Mouse (Mus musculus) v-Abl transformed pro-B cells (cell line): ENCODE measurements at regions not wholly inside any gene's neighbourhood (a gene's known extent, or its start where the extent isn't known, plus 50 kb on each side); places are given as distances from the start of the nearest gene placed in this dataset.

ENCODE experiments used
- in situ Hi-C, 2 experiments: fragments of 400-800 bp; cut with MboI; formaldehyde crosslinking; loops; one replicate each; pipeline ENCODE4 v1.15.1; 2025; ENCODE audit not compliant: unreplicated experiment in 2 of 2

GRCm38 (mm10) chr5:126281057-126281728, 749.6 kb downstream of the Tmem132b start:
- in situ Hi-C loops, result no loop called here

GRCm38 (mm10) chr5:126281782-126282181, 750.2 kb downstream of the Tmem132b start:
- in situ Hi-C loops, result no loop called here

- in situ Hi-C loops, result no loop called here
Observed at GRCm38 (mm10) chr5:126324847-126325246, 793.3 kb downstream of the Tmem132b start.

- in situ Hi-C loops, result no loop called here
Observed at GRCm38 (mm10) chr5:126328276-126328675, 796.7 kb downstream of the Tmem132b start.

- in situ Hi-C loops, result no loop called here
Observed at GRCm38 (mm10) chr5:126335091-126335490, 803.5 kb downstream of the Tmem132b start.

- in situ Hi-C loops, result no loop called here
Observed at GRCm38 (mm10) chr5:126335553-126336520, 804.3 kb downstream of the Tmem132b start.

GRCm38 (mm10) chr5:126337884-126338283, 806.3 kb downstream of the Tmem132b start:
- in situ Hi-C loops, result no loop called here

GRCm38 (mm10) chr5:126343570-126343969, 812.0 kb downstream of the Tmem132b start:
- in situ Hi-C loops, result no loop called here

- in situ Hi-C loops, result no loop called here
Observed at GRCm38 (mm10) chr5:126350936-126351335, 819.4 kb downstream of the Tmem132b start.

- in situ Hi-C loops, result no loop called here
Observed at GRCm38 (mm10) chr5:126369436-126369835, 837.9 kb downstream of the Tmem132b start.

- in situ Hi-C loops, result no loop called here
Observed at GRCm38 (mm10) chr5:126392306-126392705, 849.3 kb upstream of the Tmem132c start.

- in situ Hi-C loops, result no loop called here
Observed at GRCm38 (mm10) chr5:126395331-126395730, 846.3 kb upstream of the Tmem132c start.

- in situ Hi-C loops, result no loop called here
Observed at GRCm38 (mm10) chr5:126431748-126432147, 809.9 kb upstream of the Tmem132c start.

- in situ Hi-C loops, result no loop called here
Observed at GRCm38 (mm10) chr5:126438696-126439095, 802.9 kb upstream of the Tmem132c start.

GRCm38 (mm10) chr5:126440516-126440915, 801.1 kb upstream of the Tmem132c start:
- in situ Hi-C loops, result no loop called here

- in situ Hi-C loops, result no loop called here
Observed at GRCm38 (mm10) chr5:126475761-126476160, 765.8 kb upstream of the Tmem132c start.

- in situ Hi-C loops, result no loop called here
Observed at GRCm38 (mm10) chr5:126522076-126522475, 719.5 kb upstream of the Tmem132c start.

- in situ Hi-C loops, result no loop called here
Observed at GRCm38 (mm10) chr5:126525863-126526262, 715.7 kb upstream of the Tmem132c start.

GRCm38 (mm10) chr5:126530806-126531527, 710.6 kb upstream of the Tmem132c start:
- in situ Hi-C loops, result no loop called here

- in situ Hi-C loops, result no loop called here
Observed at GRCm38 (mm10) chr5:126531528-126531894, 710.1 kb upstream of the Tmem132c start.

GRCm38 (mm10) chr5:126531975-126532374, 709.6 kb upstream of the Tmem132c start:
- in situ Hi-C loops, result no loop called here
